Mouse (Mus musculus) kidney, embryonic 15.5 days (tissue): ENCODE data around the gene Ppp1r1b. TPM values are rescaled to one million over a fixed set of nuclear protein-coding genes. Genes with fewer than 3 reads are reported as not detected.
A peak's percentile ranks its signal among the peaks of the same experiment; 100 is the strongest.

Experiments used
- ATAC-seq: fragments of 200-750 bp; cut with Nextera tagmentation; replicated peaks from 2 replicates; pipeline ENCODE4 v1.8.0; 2017; ENCODE audit warnings: moderate TSS enrichment; ENCODE audit not compliant: low FRiP score
- H3K27ac ChIP-seq: fragments of 300-500 bp; sonication (generic); 2 replicates; pipeline ENCODE4 v1.5.1; 2015; ENCODE audit warnings: mild to moderate bottlenecking, inconsistent platforms
- H3K27me3 ChIP-seq: fragments of 300-500 bp; sonication (generic); 2 replicates; pipeline ENCODE4 v1.6.1; 2015; ENCODE audit warnings: inconsistent platforms
- H3K36me3 ChIP-seq: fragments of 300-500 bp; sonication (generic); 2 replicates; pipeline ENCODE4 v1.6.1; 2015; ENCODE audit warnings: inconsistent platforms
- H3K4me1 ChIP-seq: fragments of 300-500 bp; sonication (generic); 2 replicates; pipeline ENCODE4 v1.6.1; 2015; ENCODE audit warnings: inconsistent platforms
- H3K4me2 ChIP-seq: fragments of 300-500 bp; sonication (generic); 2 replicates; pipeline ENCODE4 v1.6.1; 2015; ENCODE audit warnings: moderate library complexity, mild to moderate bottlenecking, inconsistent platforms
- H3K4me3 ChIP-seq: fragments of 300-500 bp; sonication (generic); replicated peaks from 2 replicates; pipeline ENCODE4 v1.5.1; 2015; ENCODE audit warnings: mild to moderate bottlenecking, inconsistent platforms
- H3K9ac ChIP-seq: fragments of 300-500 bp; sonication (generic); 2 replicates; pipeline ENCODE4 v1.6.1; 2015; ENCODE audit warnings: mild to moderate bottlenecking, inconsistent platforms
- H3K9me3 ChIP-seq: fragments of 300-500 bp; sonication (generic); replicated peaks from 2 replicates; pipeline ENCODE4 v1.6.1; 2016; ENCODE audit warnings: inconsistent platforms
- WGBS: fragments of 180-500 bp; shearing (Covaris S2); methylation state at CpG from one replicate; pipeline ENCODE4 v1.1.7; 2015; ENCODE audit warnings: mixed read lengths; 5-methylcytosine and 5-hydroxymethylcytosine counted together
- polyA plus RNA-seq: library from polyadenylated mRNA; unstranded; fragments of >200 nt; fragmentation: Nextera tagmentation; extraction: Ambion mirVana; gene quantifications from 2 replicates; pipeline ENCODE4 v1.2.1, GENCODE M21; 2015

The Ppp1r1b gene
- polyA plus RNA-seq, 1 experiment from 2014 or later = 2.8 TPM

DNA sequence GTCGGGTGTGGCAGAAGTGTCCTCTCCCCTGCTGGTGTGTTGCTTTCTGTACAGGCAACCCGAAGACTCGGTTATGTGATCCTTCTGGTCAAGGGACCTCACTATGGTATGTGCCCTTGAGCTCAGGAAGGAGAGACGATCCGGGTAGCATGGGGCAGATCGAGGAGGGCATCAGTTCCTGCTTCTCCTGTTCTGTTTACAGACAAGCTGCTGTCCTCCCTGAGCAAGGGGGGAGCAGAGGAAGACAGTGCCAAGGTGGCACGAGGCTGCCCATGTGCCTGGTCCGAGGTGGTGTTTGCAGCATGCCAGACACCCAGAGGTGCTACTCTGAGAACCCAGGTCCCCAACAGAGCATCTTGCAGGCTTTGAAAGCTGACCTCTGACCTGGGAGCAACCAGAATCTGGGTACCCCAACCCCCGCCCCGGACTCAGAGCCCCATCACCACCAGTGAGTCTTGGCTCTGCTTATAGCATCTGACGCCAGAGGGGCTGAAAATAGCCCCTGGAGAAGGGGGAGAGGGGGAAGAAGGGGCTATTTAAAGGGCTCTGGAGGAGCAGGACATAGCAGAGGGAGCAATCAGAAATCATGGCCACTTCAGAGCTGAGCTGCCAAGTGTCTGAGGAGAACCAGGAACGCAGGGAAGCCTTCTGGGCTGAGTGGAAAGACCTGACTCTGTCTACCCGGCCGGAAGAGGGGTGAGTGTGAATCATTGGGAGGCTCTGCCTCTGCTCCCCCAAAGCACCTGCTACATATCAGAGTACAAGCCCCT is 35.2 kb downstream of the Ppp1r1b start, which contains the start of gene Tcap:
Gene Tcap, plus strand, starts transcription at position 551 of the 770 bp plus-strand sequence.
- ATAC-seq = peak; percentile 27; the same call in 1 of the 2 replicates
- WGBS = 48% methylated on average over 14 of the region's 14 CpGs
- H3K9ac ChIP-seq = no peak within 1 kb of the TSS
- no peaks in the 10 kb centered on the region for H3K9me3 ChIP-seq
- H3K4me2 ChIP-seq = no peak within 1 kb of the TSS
- peaks cover 53% of the 10 kb centered on the region for H3K4me1 ChIP-seq
- peaks cover 51% of the 10 kb centered on the region for H3K27me3 ChIP-seq
- peak within 1 kb of the TSS; percentile 69 for H3K27ac ChIP-seq
- peaks cover 26% of the 10 kb centered on the region for H3K36me3 ChIP-seq
- no peak within 1 kb of the TSS for H3K4me3 ChIP-seq

DNA sequence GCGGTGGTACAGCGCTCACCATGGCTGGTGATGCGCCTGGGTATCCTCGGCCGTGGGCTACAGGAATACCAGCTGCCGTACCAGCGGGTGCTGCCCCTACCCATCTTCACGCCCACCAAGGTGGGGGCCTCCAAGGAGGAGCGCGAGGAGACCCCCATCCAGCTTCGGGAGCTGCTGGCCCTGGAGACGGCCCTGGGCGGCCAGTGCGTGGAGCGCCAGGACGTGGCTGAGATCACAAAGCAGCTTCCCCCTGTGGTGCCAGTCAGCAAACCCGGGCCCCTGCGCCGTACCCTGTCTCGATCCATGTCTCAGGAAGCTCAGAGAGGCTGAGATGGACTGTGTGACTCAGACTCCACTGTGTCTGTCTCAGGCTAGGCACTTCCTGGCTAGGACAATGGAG is 36.0 kb downstream of the Ppp1r1b start:
- Histone ChIP-seq H3K27me3 (peaks cover 51% of the 10 kb centered on the region), H3K4me1 (peaks cover 61% of the 10 kb centered on the region), H3K9ac (no peak overlapping the region), H3K4me2 (no peak overlapping the region), H3K9me3 (no peaks in the 10 kb centered on the region), H3K4me3 (no peak overlapping the region), H3K36me3 (peaks cover 19% of the 10 kb centered on the region), H3K27ac (peak overlapping the region; percentile 69)
- 77% methylated on average over 20 of the region's 20 CpGs for WGBS
- ATAC-seq = no peak

DNA sequence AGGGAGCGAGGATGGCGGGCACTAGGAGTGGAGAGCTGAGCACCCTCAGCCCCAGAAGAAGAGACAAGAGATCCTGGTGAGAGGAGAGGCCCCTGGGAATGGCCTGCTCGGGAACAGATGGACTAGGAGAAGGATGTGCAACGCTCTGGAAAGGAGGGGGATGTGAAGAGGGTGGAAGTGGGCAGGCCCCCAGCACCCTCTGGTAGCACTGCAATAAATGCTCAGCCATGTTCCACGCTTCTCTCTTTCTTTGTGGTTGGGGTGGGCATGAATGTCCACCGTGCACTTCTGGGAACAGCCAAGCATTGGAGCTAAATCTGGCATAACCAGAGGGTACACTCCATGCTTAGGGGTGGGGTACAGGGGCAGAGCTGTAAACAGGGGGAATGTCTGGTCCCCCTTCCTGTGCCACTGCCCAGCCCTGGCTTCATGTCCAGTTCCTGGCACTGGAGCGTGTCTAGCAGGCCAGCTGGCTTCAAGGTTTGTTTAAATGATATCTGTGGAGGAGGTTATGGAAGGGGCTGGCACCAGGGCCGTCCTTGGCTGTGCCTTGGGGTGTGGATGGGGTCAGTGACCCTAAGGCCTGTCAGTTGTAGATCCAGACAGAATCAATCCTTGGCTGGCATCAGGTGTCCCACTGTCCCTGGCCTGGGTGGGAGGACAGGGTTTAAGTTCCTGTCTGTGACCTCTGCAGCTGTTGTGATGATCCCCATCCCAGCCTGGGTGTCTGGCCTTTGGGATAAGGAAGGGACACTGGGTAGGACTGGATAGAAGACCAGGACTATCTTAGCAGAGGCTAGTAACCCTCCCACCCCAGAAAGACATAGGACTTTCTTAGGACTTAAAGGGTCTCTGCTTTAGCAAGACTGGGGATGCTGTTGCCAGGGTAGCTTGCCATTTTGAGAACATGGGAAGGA is 36.8 kb downstream of the Ppp1r1b start:
- peaks cover 11% of the 10 kb centered on the region for H3K36me3 ChIP-seq
- peak; percentile 28 for ATAC-seq
- H3K9me3 ChIP-seq = no peaks in the 10 kb centered on the region
- no peak overlapping the region for H3K4me2 ChIP-seq
- H3K4me3 ChIP-seq = no peak overlapping the region
- H3K27me3 ChIP-seq = peaks cover 54% of the 10 kb centered on the region
- 45% methylated on average over 8 of the region's 8 CpGs for WGBS
- no peak overlapping the region for H3K9ac ChIP-seq
- H3K4me1 ChIP-seq = peaks cover 62% of the 10 kb centered on the region
- peak overlapping the region; percentile 69 for H3K27ac ChIP-seq

- ATAC-seq = no peak
- Histone ChIP-seq H3K9me3 (no peaks in the 10 kb centered on the region), H3K9ac (peak within 1 kb of the TSS; percentile 26; the same call in 1 of the 2 replicates), H3K4me1 (peaks cover 62% of the 10 kb centered on the region), H3K4me3 (no peak within 1 kb of the TSS), H3K27ac (peak within 1 kb of the TSS; percentile 69; the same call in 1 of the 2 replicates), H3K27me3 (peaks cover 62% of the 10 kb centered on the region), H3K4me2 (peak within 1 kb of the TSS; percentile 20; the same call in 1 of the 2 replicates), H3K36me3 (peaks cover 2% of the 10 kb centered on the region)
- WGBS = 45% methylated on average over 25 of the region's 25 CpGs
These were observed 37.7 kb downstream of the Ppp1r1b start, which contains the start of gene Pnmt for GRCm38 (mm10) chr11:98385638-98386585. Gene Pnmt (plus strand): TSS chr11:98386450.

DNA sequence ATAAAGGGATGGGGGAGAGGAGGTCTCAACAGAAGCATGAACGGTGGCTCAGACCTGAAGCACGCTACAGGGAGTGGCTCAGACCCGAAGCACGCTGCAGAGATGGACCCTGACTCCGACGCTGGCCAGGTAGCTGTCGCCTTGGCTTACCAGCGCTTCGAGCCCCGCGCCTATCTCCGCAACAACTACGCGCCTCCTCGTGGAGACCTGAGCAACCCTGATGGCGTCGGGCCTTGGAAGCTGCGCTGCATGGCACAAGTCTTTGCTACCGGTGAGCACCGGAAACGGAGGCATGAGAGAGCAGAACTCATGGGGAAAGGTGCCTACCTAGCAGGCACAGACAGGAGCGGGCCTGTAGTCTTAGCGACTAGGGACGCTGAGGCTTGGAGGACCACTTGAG is 38.4 kb downstream of the Ppp1r1b start:
- WGBS = 16% methylated on average over 24 of the region's 24 CpGs
- H3K27ac ChIP-seq = no peak overlapping the region
- ATAC-seq = no peak
- H3K4me2 ChIP-seq = peak overlapping the region; percentile 20; the same call in 1 of the 2 replicates
- H3K4me1 ChIP-seq = peaks cover 66% of the 10 kb centered on the region
- H3K9ac ChIP-seq = peak overlapping the region; percentile 26; the same call in 1 of the 2 replicates
- H3K4me3 ChIP-seq = no peak overlapping the region
- no peaks in the 10 kb centered on the region for H3K36me3 ChIP-seq
- no peaks in the 10 kb centered on the region for H3K9me3 ChIP-seq
- peaks cover 68% of the 10 kb centered on the region for H3K27me3 ChIP-seq

DNA sequence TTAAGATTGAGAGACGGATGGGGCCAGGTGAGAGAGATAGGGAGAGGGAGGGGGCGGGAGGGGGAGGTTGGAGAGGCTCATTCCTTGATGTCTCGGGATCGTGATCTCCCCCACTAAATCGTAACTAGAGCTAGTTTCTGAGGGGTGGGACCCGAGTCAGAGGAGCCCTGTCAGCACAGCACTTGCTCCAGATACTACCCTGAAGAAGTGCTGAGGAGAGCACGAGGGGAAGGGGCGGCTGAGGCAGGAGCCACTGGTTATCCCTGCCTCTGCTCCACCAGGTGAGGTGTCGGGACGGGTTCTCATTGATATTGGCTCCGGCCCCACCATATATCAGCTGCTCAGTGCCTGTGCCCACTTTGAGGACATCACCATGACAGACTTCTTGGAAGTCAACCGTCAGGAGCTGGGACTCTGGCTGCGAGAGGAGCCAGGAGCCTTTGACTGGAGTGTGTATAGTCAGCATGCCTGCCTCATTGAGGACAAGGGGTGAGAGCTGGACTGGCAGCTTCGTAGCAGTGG is 38.9 kb downstream of the Ppp1r1b start:
- no peak for ATAC-seq
- Histone ChIP-seq H3K9ac (no peak overlapping the region), H3K27ac (no peak overlapping the region), H3K4me2 (no peak overlapping the region), H3K36me3 (no peaks in the 10 kb centered on the region), H3K4me3 (no peak overlapping the region), H3K4me1 (peaks cover 71% of the 10 kb centered on the region), H3K27me3 (peaks cover 68% of the 10 kb centered on the region), H3K9me3 (no peaks in the 10 kb centered on the region)
- 38% methylated on average over 14 of the region's 14 CpGs for WGBS

DNA sequence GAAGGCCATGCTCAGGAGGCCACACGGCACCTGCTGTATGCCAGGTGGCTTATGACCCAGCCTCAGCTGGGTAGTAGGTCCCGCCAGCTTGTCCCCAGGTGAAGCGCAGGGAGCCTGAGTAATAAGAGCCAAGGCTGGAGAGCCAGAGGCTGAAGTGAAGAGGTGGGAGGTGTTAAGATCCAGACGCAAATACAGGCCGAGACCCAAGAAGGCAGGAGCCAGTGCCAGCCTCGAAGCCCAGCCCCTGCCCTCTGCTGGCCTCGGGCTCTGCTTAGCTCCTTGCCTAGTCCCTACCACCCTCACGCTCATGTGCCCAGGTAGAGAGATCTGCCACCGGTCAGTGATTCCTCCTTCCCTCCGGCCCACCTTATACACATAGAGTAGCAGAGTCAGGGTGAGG is 40.1 kb downstream of the Ppp1r1b start:
- H3K36me3 ChIP-seq = no peaks in the 10 kb centered on the region
- peaks cover 79% of the 10 kb centered on the region for H3K4me1 ChIP-seq
- peak overlapping the region; percentile 2; the same call in 1 of the 2 replicates for H3K9ac ChIP-seq
- no peak for ATAC-seq
- H3K4me2 ChIP-seq = no peak overlapping the region
- H3K4me3 ChIP-seq = no peak overlapping the region
- H3K27ac ChIP-seq = no peak overlapping the region
- WGBS = 59% methylated on average over 10 of the region's 10 CpGs
- H3K9me3 ChIP-seq = no peaks in the 10 kb centered on the region
- H3K27me3 ChIP-seq = peaks cover 67% of the 10 kb centered on the region

DNA sequence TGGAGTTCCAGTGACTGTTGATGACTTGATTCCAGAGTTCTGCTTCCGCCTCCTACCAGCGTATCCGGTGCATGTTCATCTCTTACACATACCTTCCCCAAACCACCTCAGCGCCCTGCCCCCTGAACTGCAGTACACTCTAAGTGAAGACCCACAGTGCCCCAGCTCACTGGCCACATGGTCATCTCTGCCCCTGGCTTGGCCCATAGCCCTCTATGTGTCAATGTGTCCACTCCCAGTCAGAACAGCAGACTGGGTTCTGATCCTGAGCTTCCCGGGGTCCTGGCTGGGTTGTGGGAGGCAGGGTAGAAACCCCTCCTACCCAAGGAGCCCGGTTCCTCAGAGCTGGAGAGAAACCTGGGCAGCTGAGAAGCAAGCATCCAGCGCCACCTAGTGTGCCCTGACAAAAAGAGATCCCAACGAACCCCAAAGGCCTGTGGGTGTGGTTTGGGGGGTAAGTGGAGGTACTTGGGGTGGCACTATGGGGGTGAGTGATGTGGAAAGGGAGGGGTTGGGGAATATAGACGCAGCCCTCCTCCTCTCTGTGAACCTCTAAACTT is 41.1 kb downstream of the Ppp1r1b start:
- H3K36me3 ChIP-seq = no peaks in the 10 kb centered on the region
- peaks cover 79% of the 10 kb centered on the region for H3K4me1 ChIP-seq
- no peak overlapping the region for H3K27ac ChIP-seq
- H3K27me3 ChIP-seq = peaks cover 57% of the 10 kb centered on the region
- no peak overlapping the region for H3K4me2 ChIP-seq
- no peaks in the 10 kb centered on the region for H3K9me3 ChIP-seq
- no peak overlapping the region for H3K4me3 ChIP-seq
- H3K9ac ChIP-seq = no peak overlapping the region
- no peak for ATAC-seq
- WGBS = 21% methylated on average over 9 of the region's 9 CpGs

- ATAC-seq = no peak
- H3K27ac ChIP-seq = no peak overlapping the region
- peaks cover 48% of the 10 kb centered on the region for H3K27me3 ChIP-seq
- no peaks in the 10 kb centered on the region for H3K36me3 ChIP-seq
- 77% methylated on average over 12 of the region's 12 CpGs for WGBS
- no peak overlapping the region for H3K9ac ChIP-seq
- no peaks in the 10 kb centered on the region for H3K9me3 ChIP-seq
- peaks cover 81% of the 10 kb centered on the region for H3K4me1 ChIP-seq
- no peak overlapping the region for H3K4me2 ChIP-seq
- H3K4me3 ChIP-seq = no peak overlapping the region
These were observed 41.9 kb downstream of the Ppp1r1b start for GRCm38 (mm10) chr11:98390141-98390540.

DNA sequence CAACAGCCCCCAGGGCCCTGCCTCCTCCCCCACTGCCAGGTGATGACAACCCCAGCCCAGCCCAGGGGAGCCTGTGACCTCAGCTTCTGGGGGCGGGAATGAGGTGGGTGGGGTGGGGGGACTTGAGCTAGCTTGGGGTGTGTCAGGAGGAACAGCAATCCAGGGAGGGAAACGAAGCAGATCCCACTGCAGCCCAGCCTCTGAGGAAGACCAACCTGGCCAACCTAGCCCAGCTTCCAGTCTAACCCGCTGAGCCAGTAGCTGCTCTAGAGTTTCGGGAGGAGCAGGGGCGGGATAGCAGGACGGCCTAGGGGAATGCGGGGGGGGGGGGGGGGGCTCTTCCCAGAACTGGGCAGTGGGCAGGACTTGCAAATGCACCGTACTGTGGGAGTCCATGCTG is 43.8 kb downstream of the Ppp1r1b start:
- H3K27ac ChIP-seq = peak overlapping the region; percentile 46
- no peaks in the 10 kb centered on the region for H3K9me3 ChIP-seq
- H3K36me3 ChIP-seq = no peaks in the 10 kb centered on the region
- 10% methylated on average over 6 of the region's 8 CpGs for WGBS
- H3K4me2 ChIP-seq = 0 out of 2 replicates have a peak overlapping the region, but pooled peaks have one; percentile 1
- H3K9ac ChIP-seq = no peak overlapping the region
- no peak overlapping the region for H3K4me3 ChIP-seq
- peaks cover 68% of the 10 kb centered on the region for H3K4me1 ChIP-seq
- no peak; the same call in 1 of the 2 replicates for ATAC-seq
- H3K27me3 ChIP-seq = peaks cover 29% of the 10 kb centered on the region
